Mouse (Mus musculus) ES-Bruce4 (cell line): ENCODE data around the gene Ushbp1.

Experiments
- CTCF ChIP-seq: IDR thresholded peaks from one replicate; pipeline ENCODE4 v1.8.1; 2011; ENCODE audit warnings: low read depth, low read length
- EP300 ChIP-seq: IDR thresholded peaks from 2 replicates; pipeline ENCODE4 v1.6.1; 2011; ENCODE audit warnings: low read depth, low read length; ENCODE audit not compliant: insufficient read depth
- POLR2A ChIP-seq: IDR thresholded peaks from one replicate; pipeline ENCODE4 v1.8.1; 2011; ENCODE audit warnings: low read length; ENCODE audit not compliant: insufficient read depth

DNA sequence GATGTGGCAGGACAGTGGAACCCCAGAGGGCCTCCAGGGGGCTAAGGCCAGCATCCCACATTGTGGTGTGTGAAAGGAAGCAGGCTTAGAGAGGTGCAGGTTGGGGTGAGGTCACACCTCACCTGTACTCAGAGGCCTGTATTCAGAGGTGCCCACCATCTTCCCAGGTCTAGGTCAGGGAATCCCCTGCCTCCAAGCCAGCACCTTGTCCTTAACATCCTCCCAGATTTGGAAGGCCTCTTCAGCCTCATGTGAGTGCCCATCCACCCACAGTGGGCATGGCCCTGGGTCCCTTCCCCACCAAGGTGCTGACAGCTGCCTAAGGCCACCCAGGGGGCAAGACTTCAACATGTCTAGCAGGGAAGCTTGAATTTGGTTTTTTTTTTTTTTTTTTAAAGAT lies 5.9 kb upstream of the Ushbp1 start:
- no peak for TF ChIP-seq POLR2A
- TF ChIP-seq CTCF: no peak
- TF ChIP-seq EP300: no peak
